Comparison of ENCODE assay signal across 13 mouse cellular contexts in the genomic region with DNA sequence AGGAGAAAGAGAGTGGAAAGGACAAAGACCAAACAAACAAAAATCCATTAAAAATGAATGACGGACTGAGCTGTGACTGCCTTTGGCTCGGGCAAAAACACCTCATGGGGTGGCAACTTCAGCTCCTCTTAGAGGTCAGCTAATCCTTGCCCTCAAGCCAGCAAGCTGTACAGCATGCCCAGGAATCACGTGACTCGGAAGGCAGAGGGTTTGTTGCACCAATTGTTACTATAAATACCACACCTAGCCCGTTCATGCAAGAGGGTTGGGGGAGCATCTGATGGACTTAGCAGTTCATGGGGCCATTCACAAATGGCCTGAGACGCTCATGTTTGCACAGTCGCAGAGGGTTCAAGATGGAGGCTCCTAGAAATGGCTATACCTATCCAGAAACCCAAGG.
DNase-seq lines count a peak whose midpoint lies in the region; ATAC-seq and TF ChIP-seq lines count a peak whose summit lies in the region.
"Had no signal": no experiment of that assay in that cellular context is flagged by ENCODE, and none has a peak within 500 bp of the region (broad histone marks: within the 10 kb centered on the region; RNA-seq: fewer than 3 reads in every experiment).

No protein-coding gene starts in this region.

- no peak for TF ChIP-seq CTCF in midbrain, postnatal 0 days (IDR thresholded peaks at IDR 0.05)

- H3K9ac ChIP-seq in midbrain, postnatal 0 days (replicated peaks; ENCODE audit: low read length, poor library complexity, severe bottlenecking), result no peak overlapping the region
- H3K9ac ChIP-seq in heart, embryonic 14.5 days (ENCODE audit: low read length), result no peak overlapping the region
- H3K9ac ChIP-seq: limb, embryonic 15.5 days; neural tube, embryonic 15.5 days had no signal

- 38% methylated on average over 7 of the region's 7 CpGs for WGBS in midbrain, embryonic 10.5 days
- 26% methylated on average over 7 of the region's 7 CpGs for WGBS in midbrain, postnatal 0 days
- WGBS in heart, embryonic 14.5 days, result 44% methylated on average over 7 of the region's 7 CpGs
- 42% methylated on average over 7 of the region's 7 CpGs for whole genome bisulfite sequencing in forebrain, embryonic 10.5 days

- ATAC-seq in midbrain, postnatal 0 days (ENCODE audit: low FRiP score), result no peak
- ATAC-seq in heart, embryonic 14.5 days (ENCODE audit: insufficient number of reproducible peaks, insufficient read depth, low FRiP score, low read depth), result peak; percentile 48; the same call in 1 of the 2 replicates

- no peaks in the 10 kb centered on the region for H3K27me3 ChIP-seq in midbrain, embryonic 10.5 days (ENCODE audit: low read depth, poor library complexity, severe bottlenecking)
- no peaks in the 10 kb centered on the region for H3K27me3 ChIP-seq in midbrain, postnatal 0 days (ENCODE audit: insufficient read depth, low read length)
- H3K27me3 ChIP-seq in heart, embryonic 14.5 days (ENCODE audit: control insufficient read depth, insufficient read depth, low read length), result no peaks in the 10 kb centered on the region
- no peaks in the 10 kb centered on the region for H3K27me3 ChIP-seq in forebrain, embryonic 10.5 days (ENCODE audit: poor library complexity, severe bottlenecking)
- H3K27me3 ChIP-seq: limb, embryonic 15.5 days; neural tube, embryonic 15.5 days had no signal

- peak overlapping the region; percentile 43; the same call in 1 of the 2 replicates for H3K27ac ChIP-seq in midbrain, embryonic 10.5 days (replicated peaks)
- no peak overlapping the region for H3K27ac ChIP-seq in midbrain, postnatal 0 days (ENCODE audit: low read depth, low read length)
- peak overlapping the region in 1 of 2 experiments; percentile 30; a peak in 2 of 4 replicates for H3K27ac ChIP-seq in heart, embryonic 14.5 days (replicated peaks in 1 of 2; ENCODE audit: control insufficient read depth in 1 of 2, insufficient read depth in 1 of 2, low read depth in 2 of 2, low read length in 2 of 2)
- H3K27ac ChIP-seq in forebrain, embryonic 10.5 days, result no peak overlapping the region
- H3K27ac ChIP-seq: embryonic facial prominence, embryonic 10.5 days; limb, embryonic 15.5 days; macrophage; neural tube, embryonic 15.5 days had no signal

- H3K4me2 ChIP-seq in midbrain, postnatal 0 days (ENCODE audit: low read depth, low read length, poor library complexity, severe bottlenecking), result no peak overlapping the region
- 0 out of 2 replicates have a peak overlapping the region, but pooled peaks have one; percentile 9 for H3K4me2 ChIP-seq in heart, embryonic 14.5 days (ENCODE audit: low read length)
- H3K4me2 ChIP-seq: limb, embryonic 15.5 days; neural tube, embryonic 15.5 days had no signal

- DNase-seq in embryo, embryonic 10.5 days (ENCODE audit: low spot score), result peak; percentile 19
- no peak for DNase-seq in embryo, embryonic 9.5 days (ENCODE audit: extremely low spot score)
- DNase-seq in midbrain, embryonic 10.5 days (ENCODE audit: low spot score), result peak; percentile 42
- no peak for DNase-seq in midbrain, postnatal 0 days (ENCODE audit: low spot score)
- no peak for DNase-seq in forebrain, embryonic 10.5 days (ENCODE audit: extremely low spot score, low spot score)
- no peak for DNase-seq in adrenal gland, adult 8-10 months
- DNase-seq: cerebellum, adult 11 months; lung, adult 2 months had no signal

- 0 out of 2 replicates have a peak, but pooled peaks cover 5% of the 10 kb centered on the region for H3K9me3 ChIP-seq in midbrain, embryonic 10.5 days (replicated peaks)
- H3K9me3 ChIP-seq in midbrain, postnatal 0 days (ENCODE audit: low read length), result no peaks in the 10 kb centered on the region
- H3K9me3 ChIP-seq in heart, embryonic 14.5 days (ENCODE audit: control insufficient read depth, low read length), result no peaks in the 10 kb centered on the region; the same call in 1 of the 2 replicates
- peaks cover 8% of the 10 kb centered on the region; the same call in 1 of the 2 replicates for H3K9me3 ChIP-seq in forebrain, embryonic 10.5 days
- H3K9me3 ChIP-seq: limb, embryonic 15.5 days; neural tube, embryonic 15.5 days had no signal

- H3K4me1 ChIP-seq in midbrain, embryonic 10.5 days, result peaks cover 19% of the 10 kb centered on the region
- H3K4me1 ChIP-seq in midbrain, postnatal 0 days (ENCODE audit: insufficient read depth, low read length), result no peaks in the 10 kb centered on the region
- peaks cover 9 to 24% of the 10 kb centered on the region in 2 experiments for H3K4me1 ChIP-seq in heart, embryonic 14.5 days (ENCODE audit: control insufficient read depth in 2 of 2, insufficient read depth in 2 of 2, low read length in 2 of 2)
- H3K4me1 ChIP-seq in forebrain, embryonic 10.5 days, result peaks cover 14% of the 10 kb centered on the region
- H3K4me1 ChIP-seq: neural tube, embryonic 15.5 days had no signal

- no peaks in the 10 kb centered on the region for H3K36me3 ChIP-seq in midbrain, embryonic 10.5 days
- no peaks in the 10 kb centered on the region for H3K36me3 ChIP-seq in midbrain, postnatal 0 days (ENCODE audit: insufficient read depth, low read length)
- no peaks in the 10 kb centered on the region for H3K36me3 ChIP-seq in heart, embryonic 14.5 days (ENCODE audit: control insufficient read depth, insufficient read depth, low read length)
- H3K36me3 ChIP-seq in forebrain, embryonic 10.5 days (replicated peaks), result no peaks in the 10 kb centered on the region
- H3K36me3 ChIP-seq: embryonic facial prominence, embryonic 10.5 days; limb, embryonic 15.5 days; neural tube, embryonic 15.5 days had no signal

- H3K4me3 ChIP-seq in midbrain, embryonic 10.5 days, result no peak overlapping the region
- no peak overlapping the region for H3K4me3 ChIP-seq in midbrain, postnatal 0 days (ENCODE audit: low read depth, low read length)
- H3K4me3 ChIP-seq in heart, embryonic 14.5 days (ENCODE audit: control insufficient read depth in 1 of 2, insufficient read depth in 1 of 2, low read depth in 1 of 2, low read length in 2 of 2), result no peak overlapping the region
- no peak overlapping the region for H3K4me3 ChIP-seq in forebrain, embryonic 10.5 days
- H3K4me3 ChIP-seq: embryonic facial prominence, embryonic 10.5 days; limb, embryonic 15.5 days; neural tube, embryonic 15.5 days had no signal

Comparison
In these comparisons a context has a peak if more than half of its experiments do, and no peak if none do; other contexts are left out.
1. DNase-seq: peak in embryo, embryonic 10.5 days (single experiment) and midbrain, embryonic 10.5 days (single experiment); none in embryo, embryonic 9.5 days (single experiment), midbrain, postnatal 0 days (single experiment), forebrain, embryonic 10.5 days (single experiment) and adrenal gland, adult 8-10 months (single experiment).